Mouse (Mus musculus): ENCODE data around the gene Lax1. TPM values are rescaled to one million over a fixed set of nuclear protein-coding genes. Genes with fewer than 3 reads are reported as not detected.
"Not testable (repeated sequence)": the region's sequence is repeated elsewhere in the genome, so short reads cannot be mapped to it uniquely, and the experiment has no call there.

Lax1 gene
- polyA plus RNA-seq, 1 experiment from 2014 or later: 0.26 TPM

- no peak overlapping the region for H3K27ac ChIP-seq (ENCODE audit: low read length)
- H3K4me2 ChIP-seq (ENCODE audit: low read depth, low read length): no peak overlapping the region
- H3K36me3 ChIP-seq (ENCODE audit: control insufficient read depth, insufficient read depth, low read length): no peaks in the 10 kb centered on the region
- 64% methylated on average over 6 of the region's 6 CpGs for WGBS
- H3K9ac ChIP-seq (ENCODE audit: low read length): no peak overlapping the region
- H3K27me3 ChIP-seq (ENCODE audit: control insufficient read depth, insufficient read depth, low read depth, low read length): no peaks in the 10 kb centered on the region
- H3K4me1 ChIP-seq (replicated peaks; ENCODE audit: control insufficient read depth, insufficient read depth, low read length): no peaks in the 10 kb centered on the region
- H3K4me3 ChIP-seq (ENCODE audit: low read length): no peak overlapping the region
- H3K9me3 ChIP-seq (ENCODE audit: control insufficient read depth, low read length): no peaks in the 10 kb centered on the region
- no peak for ATAC-seq (ENCODE audit: low read depth)
These were observed 19.1 kb downstream of the Lax1 start for GRCm38 (mm10) chr1:133670776-133671175.

- 81% methylated on average over 12 of the region's 12 CpGs for WGBS
- H3K36me3 ChIP-seq (ENCODE audit: control insufficient read depth, insufficient read depth, low read length): no peaks in the 10 kb centered on the region
These were observed 19.7 kb downstream of the Lax1 start for GRCm38 (mm10) chr1:133670190-133670589.

GRCm38 (mm10) chr1:133668618-133669017 lies 21.3 kb downstream of the Lax1 start:
- H3K9ac ChIP-seq (ENCODE audit: low read length): no peak overlapping the region
- no peak overlapping the region for H3K27ac ChIP-seq (ENCODE audit: low read length)
- H3K27me3 ChIP-seq (ENCODE audit: control insufficient read depth, insufficient read depth, low read depth, low read length): no peaks in the 10 kb centered on the region
- ATAC-seq (ENCODE audit: low read depth): no peak
- H3K9me3 ChIP-seq (ENCODE audit: control insufficient read depth, low read length): no peaks in the 10 kb centered on the region
- WGBS: 69% methylated on average over 3 of the region's 3 CpGs
- H3K36me3 ChIP-seq (ENCODE audit: control insufficient read depth, insufficient read depth, low read length): no peaks in the 10 kb centered on the region
- no peak overlapping the region for H3K4me3 ChIP-seq (ENCODE audit: low read length)
- H3K4me1 ChIP-seq (replicated peaks; ENCODE audit: control insufficient read depth, insufficient read depth, low read length): no peaks in the 10 kb centered on the region
- no peak overlapping the region for H3K4me2 ChIP-seq (ENCODE audit: low read depth, low read length)

More at GRCm38 (mm10) chr1:133670190-133670589, 19.7 kb downstream of the Lax1 start:
- Histone ChIP-seq H3K4me3 (ENCODE audit: low read length) (no peak overlapping the region), H3K9ac (ENCODE audit: low read length) (no peak overlapping the region), H3K9me3 (ENCODE audit: control insufficient read depth, low read length) (no peaks in the 10 kb centered on the region), H3K4me1 (replicated peaks; ENCODE audit: control insufficient read depth, insufficient read depth, low read length) (no peaks in the 10 kb centered on the region), H3K4me2 (ENCODE audit: low read depth, low read length) (no peak overlapping the region), H3K27me3 (ENCODE audit: control insufficient read depth, insufficient read depth, low read depth, low read length) (no peaks in the 10 kb centered on the region), H3K27ac (ENCODE audit: low read length) (no peak overlapping the region)
- ATAC-seq (ENCODE audit: low read depth): no peak

GRCm38 (mm10) chr1:133667721-133668120 lies 22.2 kb downstream of the Lax1 start:
- Histone ChIP-seq H3K27me3 (ENCODE audit: control insufficient read depth, insufficient read depth, low read depth, low read length) (no peaks in the 10 kb centered on the region), H3K9me3 (ENCODE audit: control insufficient read depth, low read length) (no peaks in the 10 kb centered on the region), H3K36me3 (ENCODE audit: control insufficient read depth, insufficient read depth, low read length) (no peaks in the 10 kb centered on the region), H3K27ac (ENCODE audit: low read length) (no peak overlapping the region), H3K9ac (ENCODE audit: low read length) (no peak overlapping the region), H3K4me3 (ENCODE audit: low read length) (no peak overlapping the region), H3K4me1 (replicated peaks; ENCODE audit: control insufficient read depth, insufficient read depth, low read length) (no peaks in the 10 kb centered on the region), H3K4me2 (ENCODE audit: low read depth, low read length) (no peak overlapping the region)
- ATAC-seq (ENCODE audit: low read depth): no peak
- WGBS: 51% methylated on average over 7 of the region's 7 CpGs

- ATAC-seq (ENCODE audit: low read depth); H3K9me3 ChIP-seq (ENCODE audit: control insufficient read depth, low read length); H3K36me3 ChIP-seq (ENCODE audit: control insufficient read depth, insufficient read depth, low read length); H3K9ac ChIP-seq (ENCODE audit: low read length); H3K4me2 ChIP-seq (ENCODE audit: low read depth, low read length); H3K4me3 ChIP-seq (ENCODE audit: low read length); H3K27ac ChIP-seq (ENCODE audit: low read length); H3K4me1 ChIP-seq (replicated peaks; ENCODE audit: control insufficient read depth, insufficient read depth, low read length); H3K27me3 ChIP-seq (ENCODE audit: control insufficient read depth, insufficient read depth, low read depth, low read length): not testable (repeated sequence)
- 81% methylated on average over 6 of the region's 8 CpGs for WGBS
These were observed 24.2 kb downstream of the Lax1 start for GRCm38 (mm10) chr1:133665713-133666112.

- Histone ChIP-seq H3K9ac (ENCODE audit: low read length) (no peak overlapping the region), H3K4me2 (ENCODE audit: low read depth, low read length) (no peak overlapping the region), H3K27ac (ENCODE audit: low read length) (no peak overlapping the region), H3K36me3 (ENCODE audit: control insufficient read depth, insufficient read depth, low read length) (no peaks in the 10 kb centered on the region), H3K4me1 (replicated peaks; ENCODE audit: control insufficient read depth, insufficient read depth, low read length) (peaks cover 6% of the 10 kb centered on the region), H3K9me3 (ENCODE audit: control insufficient read depth, low read length) (no peaks in the 10 kb centered on the region), H3K4me3 (ENCODE audit: low read length) (no peak overlapping the region), H3K27me3 (ENCODE audit: control insufficient read depth, insufficient read depth, low read depth, low read length) (no peaks in the 10 kb centered on the region)
- WGBS: 69% methylated on average over 11 of the region's 11 CpGs
- ATAC-seq (ENCODE audit: low read depth): no peak
These were observed 25.5 kb downstream of the Lax1 start for GRCm38 (mm10) chr1:133664203-133664970.

- Histone ChIP-seq H3K9me3 (ENCODE audit: control insufficient read depth, low read length) (no peaks in the 10 kb centered on the region), H3K9ac (ENCODE audit: low read length) (no peak overlapping the region), H3K4me1 (replicated peaks; ENCODE audit: control insufficient read depth, insufficient read depth, low read length) (peaks cover 14% of the 10 kb centered on the region), H3K4me2 (ENCODE audit: low read depth, low read length) (no peak overlapping the region), H3K27ac (ENCODE audit: low read length) (no peak overlapping the region), H3K4me3 (ENCODE audit: low read length) (no peak overlapping the region), H3K27me3 (ENCODE audit: control insufficient read depth, insufficient read depth, low read depth, low read length) (no peaks in the 10 kb centered on the region), H3K36me3 (ENCODE audit: control insufficient read depth, insufficient read depth, low read length) (peaks cover 2% of the 10 kb centered on the region)
- no peak for ATAC-seq (ENCODE audit: low read depth)
- 62% methylated on average over 4 of the region's 4 CpGs for WGBS
These were observed 26.5 kb downstream of the Lax1 start for GRCm38 (mm10) chr1:133663427-133663826.

- no peak overlapping the region for H3K9ac ChIP-seq (ENCODE audit: low read length)
- H3K9me3 ChIP-seq (ENCODE audit: control insufficient read depth, low read length): no peaks in the 10 kb centered on the region
- 91% methylated on average over 7 of the region's 7 CpGs for WGBS
- H3K4me1 ChIP-seq (replicated peaks; ENCODE audit: control insufficient read depth, insufficient read depth, low read length): peaks cover 19% of the 10 kb centered on the region
- no peak overlapping the region for H3K4me3 ChIP-seq (ENCODE audit: low read length)
- ATAC-seq (ENCODE audit: low read depth): no peak
- H3K4me2 ChIP-seq (ENCODE audit: low read depth, low read length): no peak overlapping the region
- H3K27ac ChIP-seq (ENCODE audit: low read length): no peak overlapping the region
- H3K27me3 ChIP-seq (ENCODE audit: control insufficient read depth, insufficient read depth, low read depth, low read length): no peaks in the 10 kb centered on the region
- H3K36me3 ChIP-seq (ENCODE audit: control insufficient read depth, insufficient read depth, low read length): peaks cover 5% of the 10 kb centered on the region
These were observed 27.0 kb downstream of the Lax1 start for GRCm38 (mm10) chr1:133662941-133663340.

GRCm38 (mm10) chr1:133661203-133661933 lies 28.5 kb downstream of the Lax1 start, which contains the start of gene Gm38394:
Gene Gm38394, minus strand, starts transcription at chr1:133661318.
- peak; percentile 99 for ATAC-seq (ENCODE audit: low read depth)
- Histone ChIP-seq H3K27me3 (ENCODE audit: control insufficient read depth, insufficient read depth, low read depth, low read length) (no peaks in the 10 kb centered on the region), H3K36me3 (ENCODE audit: control insufficient read depth, insufficient read depth, low read length) (peaks cover 15% of the 10 kb centered on the region), H3K4me2 (ENCODE audit: low read depth, low read length) (peak within 1 kb of the TSS; percentile 64), H3K27ac (ENCODE audit: low read length) (peak within 1 kb of the TSS; percentile 96), H3K9me3 (ENCODE audit: control insufficient read depth, low read length) (no peaks in the 10 kb centered on the region), H3K4me1 (replicated peaks; ENCODE audit: control insufficient read depth, insufficient read depth, low read length) (peaks cover 32% of the 10 kb centered on the region), H3K9ac (ENCODE audit: low read length) (peak within 1 kb of the TSS; percentile 90), H3K4me3 (ENCODE audit: low read length) (peak within 1 kb of the TSS; percentile 64)
- WGBS: 2% methylated on average over 26 of the region's 26 CpGs
